Mouse (Mus musculus) G1E (cell line): ENCODE measurements around the gene Palm.

Experiments
- CTCF ChIP-seq: IDR thresholded peaks from 2 replicates; pipeline ENCODE4 v1.5.1; 2012; ENCODE audit warnings: low read depth, low read length, inconsistent platforms, mixed read lengths
- GATA1 ChIP-seq: IDR thresholded peaks from 2 replicates; pipeline ENCODE4 v1.6.1; 2012; ENCODE audit warnings: borderline replicate concordance, low read length, inconsistent platforms, mixed read lengths
- TAL1 ChIP-seq: conservative IDR thresholded peaks from 2 replicates; pipeline ENCODE4 v1.6.1; 2012; ENCODE audit warnings: low read depth, low read length, inconsistent platforms, mixed read lengths

DNA sequence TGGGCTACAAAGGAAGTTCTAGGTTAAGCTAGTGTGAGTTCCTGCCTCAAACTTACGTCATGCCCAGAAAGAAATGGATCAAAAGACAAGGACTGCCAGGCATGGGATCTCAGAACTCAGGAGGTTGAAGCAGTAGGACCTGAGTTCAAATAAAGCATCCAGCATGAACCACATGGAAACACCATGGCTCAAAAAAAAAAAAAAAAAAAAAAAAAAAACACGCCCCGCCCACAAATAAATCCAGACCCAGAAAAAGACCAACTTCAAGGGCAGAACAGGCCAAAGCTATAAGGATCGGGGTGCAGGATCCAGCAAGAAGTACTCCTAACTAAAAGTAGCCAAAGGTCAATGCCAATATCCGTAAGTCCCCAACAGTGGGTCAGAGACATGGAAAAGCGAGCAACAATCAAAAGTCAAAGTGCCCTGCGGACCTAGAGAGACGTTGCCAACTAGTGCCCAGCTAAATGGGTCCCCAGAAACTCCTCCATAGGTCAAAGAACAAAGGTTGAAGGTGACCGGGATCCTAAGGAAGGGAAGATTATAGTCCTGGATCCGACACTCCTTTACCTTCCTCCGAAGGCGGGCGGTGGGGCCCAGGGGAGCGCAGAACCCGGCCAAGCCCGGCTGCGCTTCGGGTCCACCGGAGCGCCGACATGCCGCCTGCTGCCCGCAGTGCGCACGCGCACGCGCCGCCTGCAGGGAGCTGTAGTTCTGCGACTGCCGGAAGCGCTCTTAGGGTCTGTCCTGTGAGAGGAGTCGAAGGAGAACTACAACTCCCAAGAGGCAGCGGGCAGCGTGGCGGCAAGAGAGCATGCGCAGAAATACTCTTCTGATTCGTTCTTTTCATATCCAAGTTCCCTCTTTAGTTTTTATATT lies 47.2 kb upstream of the Palm start, which contains the start of gene Polrmt:
- no peak for TF ChIP-seq CTCF
- no peak for TF ChIP-seq TAL1
- TF ChIP-seq GATA1: no peak
